Mouse (Mus musculus) ES-CJ7 (cell line): ENCODE results near the gene Urgcp.
"Not testable (repeated sequence)": the region's sequence is repeated elsewhere in the genome, so short reads cannot be mapped to it uniquely, and the experiment has no call there.

Source experiments
- DNase-seq: peaks from one replicate; pipeline ENCODE4 v3.0.0; 2011; ENCODE audit warnings: low read depth, low spot score

Gene Urgcp

DNA sequence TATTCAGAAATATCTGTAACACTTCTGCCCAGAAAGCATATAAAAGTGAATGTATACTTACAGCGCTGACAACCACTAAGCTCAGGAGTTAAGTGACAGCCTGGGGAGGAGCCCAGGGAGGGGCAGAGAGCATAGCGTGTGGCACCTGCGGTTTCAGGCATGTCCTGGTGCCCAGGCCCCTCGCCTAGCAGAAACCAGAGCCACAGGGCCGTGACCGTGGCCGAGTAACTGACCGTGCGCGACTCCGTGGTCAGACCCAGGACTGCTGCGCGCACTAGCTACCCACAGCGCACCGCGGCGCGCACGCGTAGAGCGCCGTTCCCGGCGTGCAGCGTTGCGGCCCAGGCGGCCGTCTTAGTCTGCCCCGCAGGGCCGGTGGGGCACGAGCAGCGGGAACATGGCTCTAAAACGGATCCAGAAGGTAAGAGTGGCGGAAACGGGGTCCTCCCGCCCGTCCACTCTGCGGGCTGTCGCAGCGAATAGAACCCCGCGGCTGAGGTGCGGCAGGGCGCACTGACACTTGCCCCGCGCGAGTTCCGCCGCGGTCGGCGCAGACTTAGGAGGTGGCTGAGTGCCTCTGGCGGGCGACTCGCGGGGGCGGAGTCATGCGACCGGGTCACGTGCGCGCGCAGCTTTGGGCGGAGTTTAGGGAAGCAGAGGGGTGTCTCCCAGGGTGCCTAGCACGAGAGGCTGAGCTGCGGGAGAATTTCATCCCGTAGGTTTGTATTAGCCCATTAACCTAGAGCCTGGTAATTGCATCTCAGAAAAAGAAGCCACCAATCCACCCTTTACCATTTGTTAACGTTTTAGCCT, at the start of gene Urgcp:
Gene Urgcp (minus strand): TSS at position 557 of the 813 bp plus-strand sequence.
- DNase-seq = peak; percentile 96

DNA sequence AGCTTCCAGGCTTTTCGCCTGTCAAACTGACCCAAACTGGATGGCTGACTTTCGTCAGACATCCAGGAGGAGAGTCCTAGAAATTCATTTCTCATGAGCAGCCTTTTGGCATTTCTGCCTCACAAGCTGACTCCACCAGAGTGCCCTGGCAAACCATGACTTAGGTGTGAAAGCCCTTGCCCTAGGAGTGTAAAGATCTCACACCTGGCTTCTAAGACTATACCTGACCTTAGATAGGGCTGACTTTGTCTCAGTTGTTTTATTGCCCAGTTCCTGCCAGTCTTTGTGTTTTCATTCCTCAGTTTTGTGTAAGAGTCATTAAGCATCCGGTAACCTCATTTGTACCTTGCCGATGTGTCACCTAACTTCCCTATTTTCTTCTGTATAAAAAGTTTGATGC, 47.3 kb upstream of the Urgcp start:
- DNase-seq = not testable (repeated sequence)

DNA sequence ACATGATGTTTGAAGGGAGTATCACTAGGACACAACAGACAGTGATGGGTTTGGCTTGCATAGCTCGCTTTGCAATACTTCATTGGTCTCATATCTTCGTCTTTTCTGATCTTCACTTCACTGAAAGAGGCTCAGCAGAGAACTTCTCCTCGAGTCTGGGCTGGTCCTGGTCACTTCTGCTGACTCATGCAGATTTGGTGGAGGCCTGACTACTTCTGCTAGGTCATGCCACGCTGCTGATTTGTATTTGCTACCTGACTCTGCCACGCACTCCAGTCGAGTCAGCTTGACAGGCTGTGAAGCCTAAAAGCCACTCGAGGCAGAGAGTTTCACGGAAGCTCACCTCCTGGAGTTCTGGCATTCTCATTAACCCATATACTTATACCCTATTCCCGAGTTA, 45.8 kb upstream of the Urgcp start:
- no peak for DNase-seq

DNA sequence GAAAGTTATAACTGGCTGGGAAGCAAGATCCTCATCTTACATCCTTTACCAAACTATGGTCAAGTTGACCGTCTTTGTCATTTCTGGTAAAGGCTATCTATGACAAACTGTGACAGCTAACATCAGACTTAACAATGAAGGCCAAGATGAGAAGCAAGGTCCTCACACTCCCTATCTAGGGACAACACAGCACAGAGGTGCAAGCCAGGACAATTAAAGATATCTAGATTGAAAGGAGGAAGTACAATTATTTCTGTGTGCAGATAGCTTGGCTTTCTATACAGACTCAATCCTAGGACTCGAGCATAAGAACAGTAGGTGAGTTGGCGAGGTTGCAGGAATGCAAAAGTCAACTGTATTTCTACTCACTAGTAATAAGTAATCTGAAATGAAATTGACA, 43.5 kb upstream of the Urgcp start:
- no peak for DNase-seq

DNA sequence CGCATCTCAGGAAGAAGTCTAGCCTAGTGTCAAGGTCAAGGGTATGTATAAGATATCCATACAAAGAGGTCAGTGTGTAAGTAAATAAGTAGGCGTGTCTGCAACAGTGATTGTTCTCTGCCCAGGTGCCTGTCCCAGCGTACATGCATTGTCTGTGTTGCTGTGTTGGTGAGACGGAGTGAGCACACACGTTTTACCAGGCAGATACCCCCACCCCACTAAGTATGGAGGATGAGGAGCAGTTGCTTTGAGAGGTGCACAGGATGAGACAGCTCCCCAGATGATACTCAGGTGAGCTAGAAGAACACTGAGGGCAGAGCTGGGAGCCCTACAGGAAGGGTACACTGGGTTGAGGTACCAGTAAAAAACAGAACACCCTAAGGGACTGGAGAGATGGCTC, 42.0 kb upstream of the Urgcp start:
- DNase-seq = no peak

DNA sequence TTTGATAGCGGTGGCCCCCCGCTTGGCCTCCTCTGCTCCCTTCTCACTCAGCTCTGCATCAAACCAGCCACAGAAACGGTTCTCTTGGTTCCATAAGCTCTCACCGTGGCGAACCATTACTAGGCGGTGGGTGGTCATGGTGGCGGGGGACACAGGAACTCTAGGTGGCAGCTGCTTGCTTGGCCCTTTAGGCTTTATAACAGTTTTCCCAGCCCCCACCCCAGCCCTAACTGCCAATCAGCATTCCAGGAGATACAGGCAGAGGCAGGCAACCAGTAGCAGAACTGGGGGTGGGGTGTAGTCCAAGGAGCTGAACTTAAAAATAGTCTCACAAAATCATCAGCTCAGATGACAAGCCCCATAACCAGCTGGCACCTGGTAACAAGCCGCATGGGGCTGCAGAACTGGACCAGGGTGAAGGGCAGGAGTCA, 41.4 kb upstream of the Urgcp start, which contains the start of gene Pgam2:
Gene Pgam2 (minus strand): TSS at position 183 of the 431 bp plus-strand sequence.
- DNase-seq = no peak

DNA sequence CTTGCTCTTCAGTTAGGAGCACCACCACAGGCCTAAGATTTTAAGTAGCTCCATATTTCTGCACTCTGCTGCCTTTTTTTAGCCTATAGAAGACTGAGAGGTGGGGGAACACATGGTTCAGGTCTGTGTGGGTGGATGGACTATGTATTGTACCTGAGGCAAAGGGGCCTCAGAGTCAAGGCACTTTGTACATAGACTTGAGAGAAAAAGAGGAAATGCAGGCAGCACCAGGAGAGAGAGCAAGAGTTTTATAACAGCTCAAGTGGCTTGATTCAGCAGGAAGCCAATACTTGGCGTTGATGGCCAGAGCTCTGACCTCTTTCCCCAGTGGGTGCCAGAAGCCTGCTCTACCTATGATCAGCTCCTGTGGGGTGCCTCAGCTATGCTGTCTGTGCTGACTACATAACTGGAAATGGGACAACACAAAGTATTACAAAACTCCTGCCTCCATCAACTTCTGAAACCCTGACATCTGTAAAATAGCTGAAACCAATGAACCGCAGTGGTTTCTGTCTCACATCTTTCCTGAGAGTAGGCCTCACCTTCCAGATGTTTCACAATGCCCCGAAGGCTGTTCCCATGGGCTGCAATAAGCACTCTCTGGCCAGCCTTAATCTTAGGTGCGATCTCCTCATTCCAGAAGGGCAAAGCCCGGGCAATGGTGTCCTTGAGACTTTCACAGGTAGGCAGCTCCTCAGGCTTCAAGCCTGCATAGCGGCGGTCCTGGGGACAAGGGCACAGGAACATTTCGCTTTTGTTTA, 40.5 kb upstream of the Urgcp start:
- DNase-seq = peak; percentile 47

DNA sequence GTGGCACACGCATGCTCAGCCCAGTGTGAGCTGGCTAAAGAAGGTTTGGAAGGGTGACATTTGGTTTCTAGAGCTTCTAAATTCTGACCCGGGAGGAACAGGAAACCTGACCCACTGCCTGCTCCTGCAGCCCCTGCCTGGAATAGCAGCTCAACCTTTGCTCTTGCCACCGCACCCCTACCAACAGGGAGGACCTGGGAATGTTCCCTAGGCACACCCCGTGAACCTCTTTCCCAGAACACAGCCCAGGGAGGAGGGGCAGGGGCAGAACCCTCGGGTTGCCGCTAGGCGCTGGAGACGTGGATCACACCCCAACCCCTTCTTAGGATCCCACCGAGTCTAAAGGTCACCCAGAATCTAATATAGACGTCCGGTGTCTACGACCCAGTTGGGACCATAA, 39.8 kb upstream of the Urgcp start:
- DNase-seq = peak; percentile 48

DNA sequence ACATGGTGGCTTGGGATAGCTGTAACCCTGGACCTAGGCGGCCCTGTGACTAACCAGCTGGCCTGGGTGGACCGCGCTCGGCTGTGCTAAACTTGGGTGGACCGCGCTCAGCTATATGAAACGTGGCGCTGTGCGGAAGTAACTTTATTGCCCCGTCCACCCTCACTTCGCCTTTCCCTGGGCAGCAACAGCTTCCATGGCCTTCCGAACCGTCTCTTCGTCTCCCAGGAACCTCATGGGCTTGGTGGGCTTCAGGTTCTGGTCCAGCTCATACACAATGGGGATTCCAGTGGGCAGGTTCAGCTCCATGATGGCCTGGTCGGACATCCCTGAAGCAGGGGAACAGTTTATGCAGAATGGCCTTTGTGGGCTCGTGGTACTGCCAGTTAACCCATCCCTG, 39.3 kb upstream of the Urgcp start:
- DNase-seq = no peak

DNA sequence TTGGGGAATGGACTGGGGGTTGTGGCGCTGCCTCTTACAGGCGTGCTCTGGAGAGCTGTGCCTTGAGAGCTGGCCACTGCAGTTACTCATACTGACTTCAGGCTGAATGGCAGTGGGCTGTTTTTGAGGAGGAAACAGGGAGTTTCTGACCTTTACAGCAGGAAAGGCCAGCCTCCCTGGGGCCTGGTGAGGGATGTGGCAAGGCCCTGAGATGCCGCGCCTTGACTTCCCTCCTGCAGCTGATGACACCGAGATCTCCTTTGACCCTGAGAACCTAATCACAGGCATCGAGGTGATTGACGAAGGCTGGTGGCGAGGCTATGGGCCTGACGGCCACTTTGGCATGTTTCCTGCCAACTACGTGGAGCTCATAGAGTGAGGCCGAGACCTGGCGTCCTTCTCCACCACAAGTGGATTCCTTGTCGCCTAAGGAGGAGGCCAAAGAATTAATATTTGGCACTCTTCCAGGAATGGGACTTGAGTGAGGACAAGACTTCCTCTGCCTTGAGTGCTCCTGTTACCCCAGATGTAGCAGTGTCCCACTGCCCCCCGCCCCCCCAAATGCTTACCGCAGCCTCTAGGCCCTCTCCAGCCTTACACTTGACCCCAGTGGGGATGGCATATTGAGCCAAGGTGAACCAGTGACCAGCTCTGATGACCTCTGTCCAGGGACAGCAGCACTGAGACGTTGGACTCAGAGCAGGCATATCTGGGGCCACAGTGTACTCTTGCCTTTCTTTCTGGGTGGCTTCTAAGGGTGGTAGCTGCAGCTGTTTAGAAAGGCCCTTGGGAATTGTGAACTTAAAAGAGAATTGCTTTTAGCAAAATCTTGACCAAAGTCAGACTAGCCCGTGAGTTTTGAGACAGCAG, 37.7 kb upstream of the Urgcp start:
- DNase-seq = no peak

DNA sequence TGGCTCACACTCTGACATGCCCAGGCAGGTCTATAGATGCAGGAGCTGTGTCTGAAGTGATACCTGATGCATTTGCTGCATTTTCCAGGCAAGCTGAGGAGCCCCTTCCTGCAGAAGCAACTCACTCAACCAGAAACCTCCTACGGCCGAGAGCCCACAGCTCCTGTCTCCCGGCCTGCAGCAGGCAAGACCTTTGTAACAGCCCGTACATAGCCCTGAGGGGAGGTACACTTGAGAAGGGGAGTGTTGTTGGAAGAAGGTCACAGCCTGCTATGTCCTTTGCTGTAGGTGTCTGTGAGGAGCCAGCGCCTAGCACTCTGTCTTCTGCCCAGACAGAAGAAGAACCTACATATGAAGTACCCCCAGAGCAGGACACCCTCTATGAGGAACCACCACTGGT, 35.8 kb upstream of the Urgcp start:
- no peak for DNase-seq

DNA sequence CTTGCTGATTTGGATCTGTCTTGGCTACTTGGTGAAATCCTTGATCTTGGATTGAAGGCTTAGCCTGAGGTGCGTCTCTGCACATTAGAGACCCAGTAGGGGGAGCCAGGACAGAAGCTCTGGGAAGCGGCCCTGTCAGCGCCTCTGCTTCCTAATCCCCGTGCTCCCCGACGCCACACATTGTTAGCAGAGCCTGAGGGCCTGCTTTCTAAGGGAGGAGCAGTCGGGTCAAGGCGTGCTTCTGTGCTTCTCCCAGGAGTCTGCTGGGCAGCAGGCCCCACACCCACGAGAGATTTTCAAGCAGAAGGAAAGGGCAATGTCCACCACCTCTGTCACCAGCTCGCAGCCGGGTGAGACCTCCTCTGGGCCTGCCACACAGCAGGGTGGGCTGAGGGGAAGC, 35.2 kb upstream of the Urgcp start:
- peak; percentile 58 for DNase-seq

DNA sequence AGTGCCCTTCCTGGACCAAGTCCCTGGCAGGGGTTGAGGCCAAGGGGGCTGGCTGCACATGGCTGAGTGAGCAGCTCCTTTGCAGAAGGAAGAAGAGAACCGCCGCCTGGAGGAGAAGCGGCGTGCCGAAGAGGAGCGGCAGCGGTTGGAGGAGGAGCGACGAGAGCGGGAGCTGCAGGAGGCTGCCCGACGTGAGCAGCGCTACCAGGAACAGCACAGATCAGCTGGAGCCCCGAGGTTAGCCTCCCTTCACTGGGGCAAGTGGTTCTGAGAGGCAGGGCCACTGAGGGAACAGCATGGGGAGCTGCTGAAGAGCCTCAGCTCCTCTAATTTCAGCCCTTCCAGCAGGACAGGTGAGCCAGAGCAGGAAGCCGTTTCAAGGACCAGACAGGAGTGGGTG, 34.8 kb upstream of the Urgcp start:
- DNase-seq = no peak

DNA sequence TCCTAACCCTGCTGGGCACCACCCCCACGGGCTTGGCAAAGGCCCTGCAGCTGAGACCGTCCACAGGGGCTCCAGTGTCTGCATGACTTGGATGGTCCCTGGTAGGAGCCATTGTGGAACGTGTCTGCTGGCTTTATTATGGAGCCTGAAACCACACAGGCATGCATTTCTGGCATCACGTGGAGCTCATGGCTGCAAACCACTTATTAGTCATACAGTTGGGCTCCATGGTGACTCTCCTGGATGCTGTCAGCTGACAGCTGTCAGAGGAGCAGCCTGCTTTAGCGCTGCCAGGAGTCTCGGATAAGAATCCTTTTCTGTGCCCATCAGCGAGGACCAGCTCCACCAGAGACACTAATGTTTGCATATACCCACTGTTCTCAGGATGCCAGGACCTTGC, 33.5 kb upstream of the Urgcp start:
- no peak for DNase-seq

DNA sequence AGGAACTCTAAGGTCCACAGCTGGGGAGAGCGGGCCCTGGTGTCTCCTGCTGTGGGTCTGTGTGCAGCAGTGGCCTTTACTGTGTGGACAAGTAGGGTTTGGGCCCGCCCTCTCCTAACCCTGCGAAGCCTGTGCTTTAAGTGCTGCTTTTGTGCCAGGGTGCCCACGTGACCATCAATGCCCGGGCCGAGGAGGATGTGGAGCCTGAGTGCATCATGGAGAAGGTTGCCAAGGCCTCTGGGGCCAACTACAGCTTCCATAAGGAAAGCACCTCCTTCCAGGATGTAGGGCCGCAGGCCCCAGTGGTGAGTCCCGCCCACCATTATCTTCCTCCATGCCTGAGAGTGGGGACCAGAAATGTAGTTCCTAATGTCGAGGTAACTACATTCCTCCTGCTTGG, 33.1 kb upstream of the Urgcp start:
- no peak for DNase-seq

DNA sequence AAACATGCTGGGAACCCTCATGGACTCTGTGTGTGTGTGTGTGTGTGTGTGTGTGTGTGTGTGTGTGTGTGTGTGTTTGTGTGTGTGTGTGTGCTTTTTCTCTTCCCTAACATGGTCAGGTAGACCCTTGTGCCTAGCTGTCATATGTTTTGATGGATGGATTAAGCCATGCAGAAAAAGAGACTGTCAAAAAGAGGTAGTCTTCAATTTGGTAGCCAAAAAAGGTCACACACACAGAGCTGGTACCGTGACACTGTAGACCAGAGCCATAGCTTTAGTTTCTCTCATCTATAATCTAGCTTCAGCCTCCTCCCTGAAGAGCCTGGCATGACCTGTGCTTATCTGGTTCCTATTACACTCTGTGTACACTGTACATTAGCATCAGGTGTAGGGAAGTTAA, 28.3 kb upstream of the Urgcp start:
- no peak for DNase-seq

DNA sequence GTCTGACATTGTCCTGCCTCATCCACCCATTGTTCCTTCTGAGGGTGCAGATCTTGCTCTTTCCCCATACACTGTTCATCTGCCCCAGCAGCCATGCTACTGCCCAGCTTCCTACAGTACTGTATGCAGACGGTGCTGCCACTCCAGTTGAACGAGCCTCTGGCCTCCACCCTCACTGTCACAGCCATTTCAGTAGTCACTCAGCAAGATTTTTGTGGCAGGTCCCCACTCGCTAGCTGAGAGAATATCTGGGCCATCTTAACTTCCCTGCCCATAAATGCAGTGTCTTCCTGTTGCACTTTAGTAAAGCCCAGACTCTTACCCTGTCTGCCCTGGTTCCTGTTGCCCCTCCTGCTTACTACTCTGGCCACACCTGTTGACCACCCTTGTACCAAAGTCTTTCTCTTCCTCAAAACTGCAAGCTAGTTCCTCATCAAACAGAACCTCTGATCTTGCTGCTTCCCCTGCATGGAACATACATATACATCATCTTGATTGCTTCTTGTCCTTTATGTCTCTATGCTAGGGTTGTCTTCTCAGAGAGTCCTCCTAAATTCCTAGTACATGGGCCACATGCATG, 27.7 kb upstream of the Urgcp start:
- DNase-seq = no peak

DNA sequence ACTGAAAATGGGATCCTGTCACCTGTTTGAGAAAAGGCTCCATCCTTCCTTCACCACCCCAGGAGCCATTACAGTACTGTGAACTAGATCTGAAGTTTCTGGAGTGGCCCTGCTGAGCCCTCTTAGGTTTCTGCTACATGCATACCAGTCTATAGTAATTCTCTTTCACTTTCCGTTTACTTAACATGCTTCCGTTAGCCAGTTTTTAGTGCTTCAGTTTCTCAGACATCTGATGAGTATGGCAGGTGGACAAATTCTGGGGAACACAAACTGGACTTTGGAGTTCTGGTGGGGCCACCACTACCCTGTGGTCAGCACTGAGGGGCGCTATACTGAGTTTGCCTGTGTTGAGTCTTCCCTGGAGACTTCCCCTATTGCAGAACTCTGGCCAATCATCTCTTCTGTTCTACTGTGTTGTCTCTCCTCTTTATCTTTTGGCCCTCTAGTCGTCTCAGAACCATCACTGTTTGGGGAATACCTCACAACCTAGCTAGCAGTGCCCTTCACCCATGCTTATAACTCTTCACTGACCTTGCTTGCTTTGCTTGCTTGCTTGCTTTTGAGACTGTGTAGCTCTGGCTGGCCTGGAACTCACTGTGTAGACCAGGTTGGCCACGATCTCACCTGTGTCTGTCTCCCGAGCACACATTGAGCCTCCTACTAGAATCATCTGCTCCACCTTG, 27.0 kb upstream of the Urgcp start:
- no peak for DNase-seq

DNA sequence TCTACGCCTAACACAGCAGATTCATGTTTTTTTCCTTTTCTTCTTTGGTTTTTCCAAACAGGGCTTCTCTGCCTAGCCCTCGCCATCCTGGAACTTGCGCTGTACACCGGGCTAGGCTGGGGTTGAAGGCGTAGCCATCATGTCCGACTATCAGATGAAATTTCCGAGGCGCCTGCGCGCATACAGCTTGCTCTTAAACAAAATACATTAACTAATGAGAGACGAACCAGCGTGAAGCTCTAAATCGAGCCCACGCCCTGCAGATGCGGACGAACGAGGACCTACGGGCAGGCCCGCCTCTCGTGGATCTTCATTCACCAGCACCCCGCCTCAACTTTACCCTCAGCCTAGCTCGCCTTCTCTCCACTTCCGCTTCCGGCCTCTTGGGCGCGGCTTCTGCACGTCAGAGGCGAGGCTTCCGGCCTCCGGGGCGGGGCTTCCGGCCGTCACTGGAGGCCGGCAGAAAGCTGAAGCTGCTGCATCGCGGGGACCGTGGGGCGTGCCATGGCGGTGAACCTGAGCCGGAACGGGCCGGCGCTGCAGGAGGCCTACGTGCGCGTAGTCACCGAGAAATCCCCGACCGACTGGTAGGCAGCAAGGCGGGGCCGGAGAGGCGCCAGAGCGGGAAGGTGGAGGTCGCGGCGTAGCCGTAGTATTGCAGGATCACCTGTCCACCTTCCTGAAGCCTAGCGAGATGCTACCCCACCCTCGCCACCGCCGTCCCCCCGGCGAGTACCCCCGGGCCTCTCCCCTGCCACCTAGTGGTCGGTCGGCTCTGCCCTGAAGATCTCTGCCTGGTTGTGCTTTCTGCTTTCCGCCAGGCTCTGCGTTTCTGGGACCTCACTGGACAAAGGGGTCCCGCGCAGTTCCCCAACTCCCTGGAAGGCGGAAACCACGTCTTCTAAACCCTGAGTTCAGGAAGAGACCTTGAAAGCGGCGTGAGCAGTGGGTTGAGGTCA, 26.2 kb upstream of the Urgcp start, which contains the start of gene Dbnl:
Gene Dbnl (plus strand): TSS at position 433 of the 959 bp plus-strand sequence.
- DNase-seq = peak; percentile 94

DNA sequence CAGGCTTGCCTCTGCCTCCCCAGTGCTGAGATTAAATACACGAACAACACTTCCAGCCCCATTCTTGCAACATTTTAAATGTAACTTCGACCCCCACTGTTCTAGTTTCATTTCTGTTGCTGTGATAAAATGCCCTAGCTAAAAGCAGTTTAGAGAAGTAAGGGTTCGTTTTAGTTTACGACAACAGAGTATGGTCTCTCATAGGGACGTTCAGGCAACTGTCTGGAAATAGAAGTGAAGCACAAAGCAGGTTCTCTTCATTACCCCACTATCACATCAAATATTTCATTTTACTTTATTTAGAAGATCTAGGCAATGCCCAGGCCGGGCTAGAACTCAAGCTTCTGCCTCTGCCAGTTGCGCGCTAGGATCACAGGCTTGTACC, 25.5 kb upstream of the Urgcp start:
- no peak for DNase-seq
